Mouse (Mus musculus) MEL (cell line): ENCODE data around the gene Upk1b. TPM values are rescaled to one million over a fixed set of nuclear protein-coding genes. Genes with fewer than 3 reads are reported as not detected.

Experiments
- DNase-seq: peaks from one replicate; pipeline ENCODE4 v3.0.0; 2011; ENCODE audit warnings: low read depth, low spot score
- H3K27ac ChIP-seq: 2 replicates; pipeline ENCODE4 v1.5.1; 2012; ENCODE audit warnings: low read depth, mild to moderate bottlenecking, control low read depth, low read length, moderate library complexity; ENCODE audit not compliant: control insufficient read depth
- H3K27me3 ChIP-seq, 2 experiments: fragments of 150-350 bp in 1 of 2; sonication (generic) in 1 of 2; 2 replicates each; pipeline ENCODE4 v1.6.1; 2012; ENCODE audit warnings: low read length in 2 of 2, mild to moderate bottlenecking in 2 of 2, improper control_type of control experiment in 1 of 2, moderate library complexity in 1 of 2; ENCODE audit not compliant: insufficient read depth in 2 of 2, control insufficient read depth in 1 of 2
- H3K36me3 ChIP-seq, 2 experiments: 2 replicates each; pipeline ENCODE4 v1.6.1; 2012 to 2014; ENCODE audit warnings: low read length in 2 of 2, improper control_type of control experiment in 1 of 2, inconsistent platforms in 1 of 2, mild to moderate bottlenecking in 1 of 2; ENCODE audit not compliant: insufficient read depth in 2 of 2, control insufficient read depth in 1 of 2
- H3K4me1 ChIP-seq, 2 experiments: fragments of 150-350 bp in 1 of 2; sonication (generic) in 1 of 2; 2 replicates each; pipeline ENCODE4 v1.6.1; 2012; ENCODE audit warnings: low read length in 2 of 2, improper control_type of control experiment in 1 of 2, mild to moderate bottlenecking in 1 of 2; ENCODE audit not compliant: insufficient read depth in 2 of 2, control insufficient read depth in 1 of 2
- H3K4me3 ChIP-seq, 2 experiments: fragments of 150-350 bp in 1 of 2; sonication (generic) in 1 of 2; 2 replicates each; pipeline ENCODE4 v1.5.1; 2012; ENCODE audit warnings: low read depth in 2 of 2, low read length in 2 of 2, mild to moderate bottlenecking in 2 of 2, moderate library complexity in 2 of 2, control low read depth in 1 of 2, improper control_type of control experiment in 1 of 2; ENCODE audit not compliant: control insufficient read depth in 1 of 2, insufficient read depth in 1 of 2
- H3K79me2 ChIP-seq: 2 replicates; pipeline ENCODE4 v1.6.1; 2012; ENCODE audit warnings: mild to moderate bottlenecking, low read length, moderate library complexity; ENCODE audit not compliant: control insufficient read depth, poor library complexity, insufficient read depth
- H3K9ac ChIP-seq: 2 replicates; pipeline ENCODE4 v1.6.1; 2012; ENCODE audit warnings: low read depth, mild to moderate bottlenecking, control low read depth, low read length, moderate library complexity; ENCODE audit not compliant: control insufficient read depth, poor library complexity, severe bottlenecking
- H3K9me3 ChIP-seq: fragments of 150-350 bp; sonication (generic); replicated peaks from 2 replicates; pipeline ENCODE4 v1.6.1; 2012; ENCODE audit warnings: mild to moderate bottlenecking, low read length, improper control_type of control experiment, moderate library complexity; ENCODE audit not compliant: insufficient read depth
- CTCF ChIP-seq, 3 experiments: IDR thresholded peaks in 2 of 3; conservative IDR thresholded peaks in 1 of 3; 2 replicates each; pipeline ENCODE4 v1.5.1; 2011 to 2012; ENCODE audit warnings: low read length in 3 of 3, low read depth in 2 of 3, mild to moderate bottlenecking in 2 of 3, improper control_type of control experiment in 1 of 3, inconsistent platforms in 1 of 3, mixed read lengths in 1 of 3, moderate library complexity in 1 of 3; ENCODE audit not compliant: control insufficient read depth in 1 of 3, insufficient read depth in 1 of 3, poor library complexity in 1 of 3, severe bottlenecking in 1 of 3
- E2F4 ChIP-seq: IDR thresholded peaks from 2 replicates; pipeline ENCODE4 v1.6.1; 2011; ENCODE audit warnings: low read depth, low read length, improper control_type of control experiment, borderline replicate concordance
- HCFC1 ChIP-seq: IDR thresholded peaks from 2 replicates; pipeline ENCODE4 v1.6.1; 2012; ENCODE audit warnings: low read depth, mild to moderate bottlenecking, inconsistent platforms, low read length, improper control_type of control experiment, moderate library complexity
- JUND ChIP-seq: IDR thresholded peaks from 2 replicates; pipeline ENCODE4 v1.6.1; 2011; ENCODE audit warnings: low read depth, mild to moderate bottlenecking, improper control_type of control experiment, low read length
- MEF2A ChIP-seq: IDR thresholded peaks from 2 replicates; pipeline ENCODE4 v1.6.1; 2014; ENCODE audit warnings: low read depth, mild to moderate bottlenecking, inconsistent platforms, low read length, improper control_type of control experiment; ENCODE audit not compliant: poor library complexity, insufficient replicate concordance, severe bottlenecking; ENCODE audit errors: extremely low read depth
- MXI1 ChIP-seq: IDR thresholded peaks from 2 replicates; pipeline ENCODE4 v1.6.1; 2011; ENCODE audit warnings: mild to moderate bottlenecking, low read depth, low read length, improper control_type of control experiment
- MYB ChIP-seq: IDR thresholded peaks from 2 replicates; pipeline ENCODE4 v1.6.1; 2011; ENCODE audit warnings: mild to moderate bottlenecking, low read depth, low read length, improper control_type of control experiment
- POLR2A ChIP-seq, 2 experiments: IDR thresholded peaks; 2 replicates each; pipeline ENCODE4 v1.6.1; 2011 to 2012; ENCODE audit warnings: low read length in 2 of 2, mild to moderate bottlenecking in 2 of 2, control low read depth in 1 of 2, improper control_type of control experiment in 1 of 2, low read depth in 1 of 2, moderate library complexity in 1 of 2; ENCODE audit not compliant: control insufficient read depth in 1 of 2, insufficient read depth in 1 of 2, poor library complexity in 1 of 2
- SIN3A ChIP-seq: IDR thresholded peaks from 2 replicates; pipeline ENCODE4 v1.6.1; 2012; ENCODE audit warnings: low read length, improper control_type of control experiment, inconsistent platforms
- SMC3 ChIP-seq: IDR thresholded peaks from 2 replicates; pipeline ENCODE4 v1.6.1; 2011; ENCODE audit warnings: low read depth, low read length, improper control_type of control experiment
- TCF12 ChIP-seq: IDR thresholded peaks from 2 replicates; pipeline ENCODE4 v1.6.1; 2014; ENCODE audit warnings: low read depth, mild to moderate bottlenecking, inconsistent platforms, low read length, improper control_type of control experiment, moderate library complexity
- USF1 ChIP-seq: IDR thresholded peaks from 2 replicates; pipeline ENCODE4 v1.6.1; 2014; ENCODE audit warnings: low read depth, mild to moderate bottlenecking, inconsistent platforms, low read length, improper control_type of control experiment, moderate library complexity
- USF2 ChIP-seq, 2 experiments: IDR thresholded peaks; 2 replicates each; pipeline ENCODE4 v1.6.1; 2011 to 2012; ENCODE audit warnings: improper control_type of control experiment in 2 of 2, low read length in 2 of 2, borderline replicate concordance in 1 of 2, inconsistent platforms in 1 of 2, low read depth in 1 of 2, mild to moderate bottlenecking in 1 of 2; ENCODE audit not compliant: insufficient read depth in 1 of 2
- ZKSCAN1 ChIP-seq: IDR thresholded peaks from 2 replicates; pipeline ENCODE4 v1.6.1; 2012; ENCODE audit warnings: low read depth, mild to moderate bottlenecking, inconsistent platforms, low read length, improper control_type of control experiment, moderate library complexity
- ZNF384 ChIP-seq: IDR thresholded peaks from 2 replicates; pipeline ENCODE4 v1.6.1; 2012; ENCODE audit warnings: low read depth, mild to moderate bottlenecking, inconsistent platforms, low read length, improper control_type of control experiment
- polyA plus RNA-seq, 2 experiments: library from polyadenylated mRNA; stranded (reverse) in 1 of 2; unstranded in 1 of 2; fragments of >175 nt in 1 of 2; fragments of >200 nt in 1 of 2; gene quantifications; 2 replicates each; pipeline versions ENCODE4 v1.2.1 to v1.2.4; 2012; ENCODE audit warnings: low replicate concordance in 2 of 2, low read depth in 1 of 2; ENCODE audit not compliant: insufficient read length in 2 of 2, insufficient read depth in 1 of 2, missing spikeins in 1 of 2
- total RNA-seq: library from RNA; depleted of rRNA; stranded (reverse); fragments of 300-350 nt; gene quantifications from 2 replicates; pipeline ENCODE4 v1.2.3, GENCODE M21; 2012

Upk1b gene
- total and polyA plus RNA-seq, 3 experiments: not detected

- H3K4me1 ChIP-seq: no peaks in the 10 kb centered on the region
- H3K79me2 ChIP-seq: no peaks in the 10 kb centered on the region
- no peak overlapping the region for H3K9ac ChIP-seq
- no peaks in the 10 kb centered on the region for H3K36me3 ChIP-seq
- H3K27me3 ChIP-seq: no peaks in the 10 kb centered on the region
- no peaks in the 10 kb centered on the region for H3K9me3 ChIP-seq
- no peak overlapping the region for H3K27ac ChIP-seq
- no peak for DNase-seq
- TF ChIP-seq MEF2A (no peak), MYB (no peak), ZKSCAN1 (no peak), MXI1 (no peak), E2F4 (no peak), SIN3A (no peak), SMC3 (no peak), USF2 (IDR thresholded peaks at IDR 0.05; ENCODE audit: borderline replicate concordance in 1 of 2, insufficient read depth in 1 of 2, low read depth in 1 of 2, low read length in 2 of 2) (no peak), USF1 (no peak), POLR2A (IDR thresholded peaks at IDR 0.05; ENCODE audit: control insufficient read depth in 1 of 2, insufficient read depth in 1 of 2, low read depth in 1 of 2, low read length in 2 of 2, poor library complexity in 1 of 2) (no peak), ZNF384 (no peak), TCF12 (no peak), CTCF (IDR thresholded peaks at IDR 0.05 in 2 of 3, conservative IDR thresholded peaks at IDR 0.05 in 1 of 3; ENCODE audit: control insufficient read depth in 1 of 3, insufficient read depth in 1 of 3, low read depth in 2 of 3, low read length in 3 of 3, poor library complexity in 1 of 3, severe bottlenecking in 1 of 3) (no peak)
- TF ChIP-seq, all 39 proteins: peak for 0
- H3K4me3 ChIP-seq: no peak overlapping the region
Measured at GRCm38 (mm10) chr16:38772906-38773496, 27.1 kb downstream of the Upk1b start.

GRCm38 (mm10) chr16:38771145-38771544 lies 29.0 kb downstream of the Upk1b start:
- no peaks in the 10 kb centered on the region for H3K4me1 ChIP-seq
- H3K27me3 ChIP-seq: no peaks in the 10 kb centered on the region; a peak in 1 of 4 replicates
- no peak overlapping the region for H3K9ac ChIP-seq
- no peak overlapping the region for H3K4me3 ChIP-seq
- H3K9me3 ChIP-seq: no peaks in the 10 kb centered on the region
- DNase-seq: no peak
- H3K27ac ChIP-seq: no peak overlapping the region
- H3K36me3 ChIP-seq: no peaks in the 10 kb centered on the region
- TF ChIP-seq ZNF384 (no peak), JUND (no peak), E2F4 (no peak), HCFC1 (no peak)
- H3K79me2 ChIP-seq: no peaks in the 10 kb centered on the region
